Mouse (Mus musculus) fibroblast of lung, adult 2 months (primary cell): ENCODE data around the gene Nckap1l.

Experiments used
- DNase-seq: peaks from one replicate; pipeline ENCODE4 v3.0.0-alpha.2; 2011; ENCODE audit warnings: low read depth

Nckap1l gene

GRCm38 (mm10) chr15:103501186-103501585, 47.6 kb downstream of the Nckap1l start:
- DNase-seq: no peak

DNA sequence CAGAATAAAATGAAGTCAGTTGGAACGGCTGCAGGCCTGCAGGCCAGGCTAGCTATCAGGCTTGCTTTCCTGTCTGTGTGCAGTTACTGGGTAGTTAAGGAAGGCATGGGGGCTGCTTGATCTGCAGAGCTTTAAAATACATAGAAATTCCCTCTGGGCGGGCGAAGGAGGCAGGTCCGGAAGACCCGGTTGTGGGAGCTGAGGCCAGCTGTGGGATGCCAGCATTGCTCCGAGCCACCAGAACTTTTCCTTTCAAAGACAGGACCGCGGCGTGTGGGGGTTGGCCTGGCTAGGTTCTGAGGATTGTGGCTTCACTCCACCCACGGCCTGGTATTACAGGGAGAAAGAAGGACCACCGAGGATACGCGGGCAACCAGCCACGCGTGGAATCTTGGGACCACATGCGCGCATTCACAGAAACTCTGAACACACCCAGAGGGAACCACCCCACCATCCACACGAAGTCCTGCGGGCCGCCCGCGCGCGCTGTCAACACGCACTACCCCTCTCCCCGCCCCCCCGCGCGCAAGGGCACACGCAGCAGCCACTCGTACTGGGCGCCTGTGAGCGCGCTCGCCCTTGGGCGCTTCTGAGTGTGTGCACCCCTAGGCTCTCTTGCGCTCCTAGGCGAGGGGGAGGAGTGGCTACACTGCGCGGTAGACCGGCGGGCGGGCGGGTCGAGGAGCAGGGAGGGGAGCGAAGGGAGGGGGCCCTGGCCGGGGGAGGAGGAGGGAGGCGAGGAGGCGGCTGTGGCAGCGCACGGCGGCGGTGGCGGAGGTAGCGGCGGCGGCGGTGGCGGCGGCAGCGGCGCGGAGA, 49.0 kb downstream of the Nckap1l start, which contains the start of gene Pde1b:
TSS of gene Pde1b (plus strand) at position 600 of the 816 bp plus-strand sequence.
- no peak for DNase-seq

GRCm38 (mm10) chr15:103503251-103503600, 49.6 kb downstream of the Nckap1l start:
- DNase-seq: no peak

GRCm38 (mm10) chr15:103503660-103504059, 50.1 kb downstream of the Nckap1l start:
- DNase-seq: no peak

GRCm38 (mm10) chr15:103509317-103509716, 55.7 kb downstream of the Nckap1l start:
- no peak for DNase-seq

- no peak for DNase-seq
Measured at GRCm38 (mm10) chr15:103511652-103512051, 58.1 kb downstream of the Nckap1l start.

DNA sequence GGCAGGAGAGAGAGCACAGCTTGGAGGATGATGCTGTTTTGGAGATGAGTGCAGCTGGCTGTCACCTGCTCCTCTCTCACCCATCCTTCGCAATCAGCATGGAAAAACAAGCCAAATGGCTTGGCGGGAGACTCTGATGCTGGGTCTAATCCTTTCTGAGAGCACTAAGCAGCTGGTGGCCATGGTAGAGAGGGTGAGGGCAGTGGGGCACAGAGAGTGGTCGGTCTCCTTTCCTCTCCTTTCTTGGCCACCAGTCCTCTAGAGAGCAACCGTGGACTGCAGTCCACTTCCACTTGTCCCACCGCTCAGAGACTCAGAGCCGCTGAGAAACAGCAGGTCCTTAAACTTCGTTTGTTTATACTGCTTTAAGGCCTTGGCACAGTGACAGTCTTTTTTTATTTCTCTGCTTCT, 60.0 kb downstream of the Nckap1l start:
- DNase-seq: no peak

DNA sequence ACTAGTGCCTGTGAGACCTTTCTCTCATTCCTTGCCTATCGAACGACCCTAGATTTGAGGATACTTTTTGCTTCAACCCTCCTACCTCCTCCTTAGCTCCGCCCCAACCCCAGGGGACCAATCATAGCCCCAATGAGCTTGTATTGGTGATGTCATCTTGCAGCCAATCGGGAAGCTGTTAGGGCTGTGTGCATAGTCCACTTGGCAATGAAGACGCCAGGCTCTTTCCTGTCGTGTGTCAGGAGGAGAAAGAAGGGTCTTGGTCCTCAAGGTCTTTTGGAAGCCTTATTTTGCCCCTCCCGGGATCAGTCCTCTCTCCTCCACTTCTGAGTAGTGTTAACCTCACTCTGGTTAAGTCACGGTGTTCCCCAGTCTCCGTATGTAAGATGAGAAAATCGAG, 60.5 kb downstream of the Nckap1l start:
- no peak for DNase-seq

DNA sequence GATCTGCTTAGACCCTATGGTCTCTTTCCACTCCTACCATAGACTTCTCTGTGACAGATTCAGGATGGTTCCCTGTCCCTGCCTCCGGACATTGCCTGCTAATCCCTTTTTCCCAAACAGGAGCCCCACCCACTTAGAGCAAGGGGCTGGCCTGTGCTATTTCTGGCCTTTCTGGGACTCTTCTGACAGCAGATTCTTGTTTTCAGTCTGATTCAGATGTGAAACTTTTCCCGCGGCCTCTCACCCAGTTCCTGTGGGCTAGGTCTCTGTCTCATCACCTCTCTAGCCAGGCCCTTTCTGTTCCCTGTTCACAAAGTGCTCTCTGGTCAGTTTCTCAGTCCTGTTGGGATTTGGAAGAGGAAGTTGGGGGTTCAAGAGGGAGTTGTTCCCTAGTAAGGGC, 61.3 kb downstream of the Nckap1l start:
- no peak for DNase-seq

- no peak for DNase-seq
Measured at GRCm38 (mm10) chr15:103518600-103519385, 65.2 kb downstream of the Nckap1l start.

- DNase-seq: no peak
Measured at GRCm38 (mm10) chr15:103519386-103520378, 66.1 kb downstream of the Nckap1l start.

DNA sequence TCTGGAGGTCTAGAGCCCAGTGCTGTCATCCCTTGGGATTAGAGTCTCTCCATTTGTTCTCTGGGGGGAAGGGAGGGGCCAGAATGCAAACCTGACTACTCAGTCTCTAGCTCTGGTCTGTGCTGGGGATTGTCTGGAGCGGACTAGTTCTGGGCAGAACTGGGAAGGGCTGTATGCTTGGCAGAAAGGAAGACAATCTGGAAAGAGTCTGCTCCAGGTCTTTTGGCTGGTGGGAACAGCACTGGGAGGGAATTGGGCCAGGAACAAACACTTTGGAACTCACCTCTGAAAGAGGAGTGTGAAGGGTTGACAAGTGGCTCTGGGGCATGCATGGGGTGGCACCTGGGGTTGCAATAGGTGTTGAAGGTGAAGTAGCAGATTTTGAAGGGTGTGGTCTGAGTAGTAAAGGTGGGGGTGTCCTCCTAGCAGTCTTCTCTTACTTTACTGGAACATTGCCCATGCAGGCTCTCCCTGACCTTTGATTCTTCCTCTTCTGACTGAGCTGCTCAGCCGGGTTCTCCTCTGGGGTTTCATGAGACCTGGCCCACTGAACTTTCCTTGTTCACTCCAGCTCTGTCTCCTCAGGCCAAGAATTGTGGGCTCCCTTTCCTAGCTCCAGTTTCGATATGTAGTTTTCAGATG, 69.0 kb downstream of the Nckap1l start:
- DNase-seq: no peak

DNA sequence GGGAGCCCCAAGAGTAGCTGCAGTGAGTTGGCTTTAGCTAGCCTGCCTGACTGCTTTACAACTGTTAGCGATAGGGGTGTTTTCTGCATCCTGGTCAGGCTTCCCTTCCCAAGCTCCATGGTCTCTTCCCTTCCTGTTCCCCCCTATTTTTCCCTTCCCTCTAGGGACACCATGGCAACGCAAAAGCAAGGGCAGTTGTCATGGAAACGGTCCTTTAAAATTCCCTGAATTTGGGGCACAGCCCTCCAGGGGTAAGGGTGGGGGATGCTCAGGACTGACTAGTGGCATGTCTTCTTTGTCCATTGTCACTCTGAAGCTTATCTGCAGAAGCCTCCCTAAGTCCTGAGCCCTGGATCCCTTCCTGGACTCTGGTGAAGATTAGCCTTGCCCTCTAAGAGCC, 69.6 kb downstream of the Nckap1l start:
- DNase-seq: no peak

GRCm38 (mm10) chr15:103530372-103530771, 76.8 kb downstream of the Nckap1l start:
- DNase-seq: no peak

- DNase-seq: no peak
Measured at GRCm38 (mm10) chr15:103534054-103534620, 80.5 kb downstream of the Nckap1l start.

GRCm38 (mm10) chr15:103535030-103535429, 81.4 kb downstream of the Nckap1l start:
- DNase-seq: no peak

- DNase-seq: no peak
Measured at GRCm38 (mm10) chr15:103535786-103536185, 82.2 kb downstream of the Nckap1l start.

DNA sequence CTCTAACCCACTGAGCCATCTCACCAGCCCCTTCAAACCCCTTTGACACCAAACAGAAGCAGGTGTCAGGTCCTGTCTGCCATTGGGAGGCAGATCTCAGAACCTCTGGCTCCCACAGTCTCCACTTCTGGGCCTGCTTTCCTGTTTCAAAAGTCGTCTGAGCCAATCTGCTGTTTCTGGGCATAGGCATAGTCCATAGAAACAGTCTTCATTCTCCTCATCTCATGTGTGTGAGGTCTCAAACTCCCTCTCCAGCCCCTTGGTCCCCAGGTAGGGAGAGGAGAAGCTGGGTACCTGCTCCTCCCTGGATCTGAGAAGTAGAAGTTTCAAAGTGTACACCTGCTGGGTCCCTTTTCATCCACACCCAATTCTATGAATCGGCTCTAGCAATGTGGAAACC, 82.9 kb downstream of the Nckap1l start:
- DNase-seq: no peak

DNA sequence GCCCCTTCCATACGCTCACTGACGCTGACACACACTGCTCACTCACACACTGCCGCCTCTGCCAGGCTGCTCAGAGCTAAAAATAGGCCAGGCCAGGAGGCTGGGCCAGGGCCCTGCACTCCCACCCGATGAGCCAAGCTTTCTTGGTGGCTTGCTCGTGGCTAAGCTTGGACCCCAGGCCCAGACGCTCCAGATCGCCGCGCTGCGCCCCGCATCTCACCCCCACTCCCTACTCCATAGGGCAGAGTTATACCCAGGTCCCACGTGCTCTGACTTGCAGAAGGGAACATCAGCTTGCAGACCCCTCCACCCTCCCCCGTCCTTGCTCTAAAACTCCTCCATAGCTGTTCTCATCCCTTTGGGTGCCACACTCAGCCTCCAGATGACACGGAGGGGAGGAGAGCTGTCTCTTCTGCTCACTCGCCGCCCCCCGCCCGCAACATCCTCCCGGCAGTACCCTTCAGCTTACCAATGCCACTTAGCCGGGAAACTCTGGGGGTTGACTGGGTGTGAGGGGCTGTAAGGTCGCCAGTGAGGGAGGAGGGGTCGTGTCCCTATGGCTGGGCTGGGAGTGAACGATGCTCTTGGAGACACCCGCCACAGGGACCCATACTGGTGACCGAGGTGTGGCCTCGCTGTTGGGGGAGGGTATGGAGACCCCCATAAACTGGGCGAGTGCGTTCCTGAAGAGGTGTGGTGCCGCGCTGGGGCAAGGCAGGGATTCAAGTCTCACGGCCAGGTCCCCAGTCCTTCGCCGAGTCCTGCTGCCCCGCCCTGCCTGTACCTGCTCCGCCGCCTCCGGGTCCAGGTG, 83.6 kb downstream of the Nckap1l start:
- DNase-seq: no peak

DNA sequence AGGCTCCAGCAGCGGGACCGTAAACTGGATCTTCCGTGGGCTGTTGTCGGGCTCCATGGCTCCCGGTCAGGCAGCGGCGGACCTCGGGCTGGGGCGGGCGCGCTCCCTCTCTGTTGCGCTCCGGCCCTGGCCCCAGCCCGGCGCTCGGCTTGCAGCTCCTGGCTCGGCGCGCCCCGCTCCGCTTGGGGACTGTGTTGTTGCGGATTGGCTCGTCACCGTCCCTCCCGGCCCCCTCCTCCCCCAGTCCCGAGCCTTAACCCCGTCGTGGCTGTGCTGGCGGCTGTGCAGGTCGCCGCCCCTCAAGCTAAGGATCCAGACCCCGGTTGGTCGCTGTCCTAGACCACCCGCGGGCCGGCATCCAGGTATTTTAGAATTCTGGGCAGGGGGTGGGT, 84.2 kb downstream of the Nckap1l start, which contains the start of gene Ppp1r1a:
TSS of gene Ppp1r1a (minus strand) at position 182 of the 392 bp plus-strand sequence.
- DNase-seq: no peak
